Mouse (Mus musculus) megakaryocyte, embryonic 14.5 days (primary cell): Measurements from ENCODE around the gene Ccdc174.

Experiments used
- FLI1 ChIP-seq: IDR thresholded peaks from 2 replicates; pipeline ENCODE4 v1.6.1; 2012; ENCODE audit warnings: low read length, inconsistent platforms, mixed read lengths
- GATA1 ChIP-seq: IDR thresholded peaks from 3 replicates; pipeline ENCODE4 v1.6.1; 2012; ENCODE audit warnings: mixed read lengths, low read length, inconsistent platforms, borderline replicate concordance

DNA sequence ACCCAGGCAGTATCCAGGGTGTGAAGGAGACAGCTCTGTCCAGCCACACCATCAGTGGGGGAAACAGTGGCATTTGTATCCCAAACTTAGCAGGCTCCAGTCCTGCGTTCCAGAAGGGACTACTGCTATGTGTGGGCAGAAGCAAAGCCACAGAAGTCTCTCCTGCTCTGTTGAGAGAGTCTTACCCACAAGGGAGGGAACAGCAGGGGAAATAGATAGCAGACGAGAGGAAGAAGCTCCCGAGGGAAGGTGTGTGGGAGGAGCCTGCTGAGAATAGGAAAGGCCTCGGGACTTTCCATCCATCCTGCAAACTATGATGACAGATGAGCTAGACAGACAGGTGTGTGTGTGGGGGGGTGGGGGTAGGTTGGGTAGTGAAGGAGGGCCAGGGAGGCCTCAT is 39.4 kb downstream of the Ccdc174 start:
- TF ChIP-seq GATA1 (no peak), FLI1 (no peak)
